Mouse (Mus musculus): ENCODE results near the gene Aar2.

Aar2 gene

DNA sequence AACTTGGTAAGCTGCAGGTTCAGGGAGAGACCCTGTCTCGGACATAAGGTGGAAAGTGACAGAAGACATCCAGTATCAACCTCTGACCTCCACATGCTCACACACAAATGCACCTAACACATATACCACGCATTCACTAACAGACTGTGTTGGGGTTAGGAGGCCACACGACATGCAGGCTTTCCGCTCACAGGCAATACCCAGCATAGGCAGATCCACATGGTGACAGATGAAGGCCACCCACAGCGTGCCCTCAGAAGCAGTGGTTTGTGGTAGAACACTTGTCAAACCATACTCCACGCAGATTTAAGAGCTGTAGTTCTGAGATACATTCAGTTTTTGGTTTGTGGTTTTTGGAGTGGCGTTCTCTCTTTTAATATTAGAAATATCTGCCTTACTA is 21.3 kb downstream of the Aar2 start:
- no peak for DNase-seq (ENCODE audit: low read depth, low spot score)

DNA sequence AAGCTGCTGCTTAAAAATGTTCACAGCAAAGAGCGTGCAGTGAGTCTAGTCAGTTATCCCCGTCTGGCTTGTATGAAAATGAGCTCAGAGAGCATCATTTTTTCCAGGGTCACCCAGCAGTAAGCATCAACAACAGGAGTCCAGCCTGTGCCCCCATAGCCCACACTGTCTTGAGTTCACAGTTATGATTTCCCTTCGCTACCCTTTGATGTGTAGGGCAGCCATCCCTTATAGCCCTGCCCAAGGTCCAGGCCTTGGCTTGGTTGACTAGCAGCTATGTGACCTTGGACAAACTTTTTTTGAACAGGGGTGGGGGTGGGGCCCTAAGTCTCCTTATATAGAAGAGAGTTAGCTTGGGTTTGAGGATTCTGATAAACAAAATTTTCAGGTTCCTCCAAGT is 21.9 kb downstream of the Aar2 start:
- DNase-seq (ENCODE audit: low read depth, low spot score) = no peak

DNA sequence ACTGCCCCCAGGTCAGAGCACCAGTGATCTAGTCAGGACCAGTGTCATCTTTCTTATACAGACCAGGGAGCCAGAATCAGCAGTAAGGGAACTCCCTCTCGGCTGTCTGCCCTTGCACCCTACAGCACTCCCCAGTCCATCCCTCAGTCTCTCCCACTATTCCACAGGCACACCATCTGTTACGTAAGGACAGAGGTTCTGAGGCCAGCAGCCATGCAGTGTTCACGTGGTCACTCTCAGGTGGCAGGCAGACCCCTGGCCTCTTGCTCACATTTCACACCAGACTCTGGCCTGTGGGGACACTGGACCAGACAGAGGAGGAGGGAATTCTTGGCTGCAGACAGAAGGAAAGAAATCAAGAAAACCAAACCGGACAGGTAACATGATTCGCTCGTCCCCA is 24.1 kb downstream of the Aar2 start:
- DNase-seq (ENCODE audit: low read depth, low spot score) = no peak

DNA sequence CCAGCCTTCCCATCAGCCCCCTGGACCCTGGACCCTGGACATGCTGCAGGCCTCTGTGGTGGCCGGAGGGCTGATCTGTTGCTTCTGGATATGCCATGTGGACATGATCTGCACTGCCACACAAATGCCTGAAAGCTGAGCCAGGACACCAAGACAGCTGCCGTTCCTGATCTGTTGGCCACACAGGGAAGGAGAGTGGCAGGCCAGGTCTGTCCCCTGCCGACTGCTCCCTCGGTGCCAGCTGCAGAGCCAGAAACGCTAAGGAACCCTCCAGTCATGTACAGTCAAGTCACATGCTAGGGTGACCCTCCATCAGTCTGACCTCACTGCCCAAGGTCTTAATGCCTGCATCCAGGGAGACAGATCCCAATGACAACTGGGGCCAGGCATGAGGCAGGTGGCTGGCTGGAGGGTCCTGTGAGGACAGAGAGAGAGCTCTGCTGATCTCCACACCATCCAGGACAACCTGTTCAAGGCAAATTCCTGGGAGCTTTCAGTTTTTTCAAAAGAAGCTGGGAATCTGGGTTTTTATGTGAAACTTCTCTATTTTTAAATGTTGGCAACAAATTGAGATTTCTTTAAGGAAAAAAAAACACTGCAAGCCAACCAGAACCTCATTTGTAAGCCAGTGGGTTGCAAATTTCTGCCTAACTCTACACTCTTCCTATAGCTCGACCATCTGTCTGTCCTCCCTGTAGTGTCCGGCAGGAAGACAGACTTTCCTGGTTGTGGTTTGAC is 29.6 kb downstream of the Aar2 start:
- no peak for DNase-seq (ENCODE audit: low read depth, low spot score)

DNA sequence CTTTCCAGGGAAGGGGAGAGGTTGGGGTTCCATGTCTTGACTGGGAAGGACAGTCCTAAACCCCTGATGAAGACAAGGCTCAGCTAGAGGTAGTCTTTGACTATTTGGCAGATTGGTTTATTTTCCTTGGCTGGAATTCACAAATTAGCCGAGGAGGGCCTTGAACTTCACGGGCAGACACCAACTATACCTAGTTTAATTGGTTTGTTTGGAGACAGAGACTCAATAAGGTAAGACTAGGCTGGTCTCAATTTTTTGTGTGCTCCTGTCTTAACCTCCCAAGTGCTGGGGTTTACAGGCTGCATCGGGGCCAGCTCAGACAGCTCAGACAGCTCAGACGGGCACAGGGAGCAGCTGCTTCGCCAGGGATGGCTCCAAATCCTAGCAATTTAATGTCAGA is 33.1 kb downstream of the Aar2 start:
- no peak for DNase-seq (ENCODE audit: low read depth, low spot score)

DNA sequence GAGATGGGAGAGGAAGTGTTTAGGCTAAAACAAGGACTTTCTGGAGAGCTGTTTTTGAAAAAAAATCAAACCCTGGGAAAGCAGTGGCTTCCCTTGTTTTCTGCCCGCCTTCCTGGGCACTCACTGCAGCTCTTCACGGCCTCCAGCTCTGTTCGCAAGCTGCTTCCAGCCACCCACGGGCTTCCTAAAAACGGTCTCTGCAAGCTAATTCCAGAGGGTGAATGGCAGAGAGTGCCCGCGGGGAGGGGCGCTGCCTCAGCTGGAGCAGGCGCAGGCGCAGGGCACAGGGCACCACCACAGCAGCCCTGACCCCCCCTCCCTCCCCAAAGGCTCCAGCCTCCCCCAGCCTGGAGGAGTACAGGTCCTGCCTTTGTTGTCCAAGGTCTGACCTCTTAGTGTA is 33.9 kb downstream of the Aar2 start:
- DNase-seq (ENCODE audit: low read depth, low spot score) = no peak

DNA sequence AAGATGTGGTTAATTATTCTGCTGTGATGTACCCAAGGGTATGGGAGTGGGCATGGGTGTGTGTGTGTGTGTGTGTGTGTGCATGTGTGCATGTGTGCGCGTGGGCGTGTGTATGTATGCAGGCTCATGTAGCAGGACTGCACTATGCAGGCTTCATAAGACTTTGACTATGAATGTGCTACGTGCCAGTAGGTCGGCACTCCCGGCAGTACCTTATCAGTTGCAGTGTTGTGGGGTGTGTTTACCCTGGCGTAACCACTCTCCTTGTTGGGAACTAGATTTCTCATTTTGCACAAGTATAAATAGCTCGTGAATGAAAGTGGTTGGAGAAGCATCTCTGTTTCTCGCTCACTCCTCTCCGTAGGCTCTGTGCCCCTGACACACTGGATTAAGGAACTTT is 35.5 kb downstream of the Aar2 start:
- DNase-seq (ENCODE audit: low read depth, low spot score) = no peak

DNA sequence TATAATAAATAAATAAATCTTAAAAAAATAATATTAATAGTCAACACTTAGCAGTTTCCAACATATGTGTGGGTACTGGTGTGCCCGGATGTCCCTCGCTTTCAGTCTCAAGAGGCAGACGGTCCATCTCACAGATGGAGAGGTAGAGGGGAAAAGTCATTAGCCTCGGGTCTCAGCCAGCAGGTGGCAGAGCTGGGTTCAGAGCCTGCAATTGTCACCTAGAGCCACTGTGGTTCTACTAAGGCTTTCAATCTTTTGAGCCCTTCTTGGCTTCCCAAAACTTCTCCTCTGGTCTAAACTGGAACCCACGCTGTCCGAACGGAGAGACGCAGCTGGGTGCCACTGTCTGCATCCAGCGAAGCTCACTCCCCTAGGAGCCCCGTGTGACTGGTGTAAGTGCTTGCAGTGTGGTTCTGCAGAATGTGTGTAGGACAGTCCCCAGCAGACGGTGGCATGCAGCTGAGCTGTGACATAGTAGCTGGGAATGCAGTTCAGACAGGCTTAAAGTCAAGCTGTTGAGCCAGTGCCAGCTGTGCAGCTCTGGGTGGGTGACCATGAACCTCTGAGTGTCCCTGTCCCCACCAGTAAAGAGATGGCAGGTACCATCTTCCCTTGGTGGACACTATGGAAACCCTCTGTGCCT is 36.9 kb downstream of the Aar2 start:
- no peak for DNase-seq (ENCODE audit: low read depth, low spot score)

DNA sequence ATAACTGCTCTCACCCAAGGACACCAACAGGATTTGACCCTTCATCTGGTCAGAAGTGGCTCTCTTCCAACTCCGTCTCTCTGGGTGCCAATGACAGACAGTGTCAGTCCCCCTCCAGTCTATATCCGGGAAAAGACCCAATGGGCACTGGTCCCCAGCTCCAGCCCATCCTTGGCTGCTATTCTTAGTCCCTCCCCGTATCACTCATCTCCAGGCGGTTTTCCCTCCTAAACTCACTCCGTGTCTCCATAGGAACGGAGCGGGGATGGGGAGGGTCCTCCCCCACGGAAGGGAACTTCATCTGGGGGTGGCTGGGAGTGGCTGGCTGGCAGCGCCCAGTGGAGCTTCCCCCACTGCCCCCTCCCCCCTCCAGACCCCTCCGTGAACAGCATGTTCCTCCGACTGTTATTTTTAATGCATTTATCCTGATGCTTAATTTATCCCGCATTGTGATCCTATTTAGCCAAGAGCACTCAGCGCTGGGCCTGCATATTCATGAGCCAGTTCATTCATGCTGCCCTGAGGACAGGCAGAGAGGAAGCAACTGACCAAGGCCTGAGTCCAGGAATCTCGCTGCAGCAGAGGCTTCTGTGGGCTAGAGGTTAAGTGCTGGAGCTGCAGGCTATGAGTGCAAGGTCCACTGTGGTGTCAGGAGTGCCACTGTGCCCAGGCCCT is 37.5 kb downstream of the Aar2 start:
- DNase-seq (ENCODE audit: low read depth, low spot score) = no peak

DNA sequence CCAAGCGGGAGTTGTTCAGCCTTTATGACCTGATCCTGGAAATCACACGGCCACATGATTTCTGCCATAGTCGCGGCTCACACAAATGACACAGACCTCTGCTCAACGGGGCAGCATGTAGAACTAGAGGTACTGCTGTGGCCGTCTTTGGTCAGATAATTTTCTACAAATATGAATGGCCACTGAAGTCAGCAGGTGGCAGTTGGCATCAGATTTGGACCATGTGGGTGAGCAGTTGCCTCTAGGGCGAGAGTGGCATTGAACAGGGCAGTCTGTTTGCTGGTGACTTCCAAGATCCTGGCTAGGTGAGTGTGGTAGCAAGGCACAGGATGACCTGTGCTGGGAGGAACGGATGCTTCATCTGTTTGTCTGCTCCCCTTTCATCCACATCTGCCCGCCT is 42.1 kb downstream of the Aar2 start:
- DNase-seq (ENCODE audit: low read depth, low spot score) = no peak

DNA sequence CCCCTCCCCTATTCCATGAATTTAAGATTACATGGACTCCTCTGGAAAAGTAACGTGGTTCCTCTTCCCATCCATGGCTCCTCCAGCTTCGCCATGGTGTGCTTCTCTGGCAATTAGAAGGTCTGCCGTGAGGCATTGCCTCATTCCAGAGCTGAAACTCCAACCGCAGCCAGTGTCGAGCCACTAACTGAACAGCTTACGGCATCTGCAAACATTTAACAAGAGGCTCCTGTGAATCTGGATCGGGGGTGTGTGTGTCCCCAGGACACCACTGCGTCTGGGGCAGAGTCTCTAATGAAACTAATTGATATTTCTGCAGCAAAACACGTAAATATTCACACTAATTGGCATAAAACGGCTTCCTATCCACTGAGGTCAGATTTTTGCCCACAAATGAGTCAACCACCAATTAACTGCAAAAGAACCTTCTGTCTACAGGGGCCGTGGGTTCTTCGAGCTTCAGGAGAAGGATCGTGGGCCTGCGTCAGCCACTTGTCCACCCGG is 47.7 kb downstream of the Aar2 start:
- no peak for DNase-seq (ENCODE audit: low read depth, low spot score)

DNA sequence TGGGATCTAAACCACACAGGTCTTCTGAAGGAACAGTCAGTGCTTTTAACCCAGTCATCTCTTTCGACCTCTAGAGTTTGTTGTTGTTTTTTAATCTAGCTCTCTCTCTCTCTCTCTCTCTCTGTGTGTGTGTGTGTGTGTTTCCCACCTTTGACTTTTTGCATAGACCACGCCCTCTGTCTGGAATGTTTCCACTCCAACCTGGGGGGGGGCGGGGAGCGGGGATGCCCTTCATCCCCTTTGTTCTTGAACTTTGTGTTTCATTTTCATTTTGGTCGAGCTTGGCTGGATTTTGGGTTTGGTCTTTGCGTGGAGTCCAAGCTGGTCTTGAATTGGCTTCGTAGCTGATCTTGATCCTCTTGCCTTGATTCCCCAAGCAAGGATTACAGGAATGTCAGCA is 55.2 kb downstream of the Aar2 start:
- no peak for DNase-seq (ENCODE audit: low read depth, low spot score)

DNA sequence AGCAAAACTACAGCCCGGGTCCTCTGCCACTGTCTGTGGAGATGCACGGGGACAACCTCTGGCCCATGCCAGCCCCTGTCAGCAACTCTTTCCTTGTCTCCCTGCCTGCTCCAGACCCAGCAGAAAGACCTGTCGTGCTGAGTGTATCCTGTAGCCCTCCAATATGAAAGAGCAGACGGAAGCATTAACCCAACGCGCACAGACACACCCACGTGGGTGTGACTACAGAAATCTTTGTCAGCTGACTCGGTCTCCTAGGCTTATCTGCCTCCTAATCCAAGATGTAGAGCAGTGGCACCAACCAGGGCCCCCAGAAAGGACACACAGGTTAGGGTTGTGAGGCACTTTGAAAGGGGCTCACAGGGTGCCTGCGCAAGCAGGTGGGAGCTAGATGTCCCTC is 56.3 kb downstream of the Aar2 start:
- no peak for DNase-seq (ENCODE audit: low read depth, low spot score)

DNA sequence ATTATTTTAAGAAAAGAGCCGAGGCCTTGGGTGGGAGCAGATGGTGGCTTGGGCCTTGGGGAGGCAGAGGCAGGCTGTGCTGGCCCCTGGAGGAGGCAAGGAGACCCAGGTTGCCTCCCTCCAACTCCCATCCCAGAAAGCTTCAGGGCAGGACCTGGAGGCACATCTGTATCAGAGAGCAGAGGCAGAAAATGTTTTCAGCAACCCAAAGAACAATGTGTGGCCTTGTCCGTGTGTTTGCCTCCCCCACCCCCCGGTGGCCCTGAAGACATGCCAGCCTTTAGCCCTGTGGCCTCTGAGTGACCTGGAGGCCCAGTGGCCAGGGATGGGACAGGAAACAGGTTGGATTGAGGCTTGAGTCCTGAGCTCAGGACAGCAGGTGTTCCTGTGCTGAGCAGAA is 57.8 kb downstream of the Aar2 start:
- DNase-seq (ENCODE audit: low read depth, low spot score) = no peak

DNA sequence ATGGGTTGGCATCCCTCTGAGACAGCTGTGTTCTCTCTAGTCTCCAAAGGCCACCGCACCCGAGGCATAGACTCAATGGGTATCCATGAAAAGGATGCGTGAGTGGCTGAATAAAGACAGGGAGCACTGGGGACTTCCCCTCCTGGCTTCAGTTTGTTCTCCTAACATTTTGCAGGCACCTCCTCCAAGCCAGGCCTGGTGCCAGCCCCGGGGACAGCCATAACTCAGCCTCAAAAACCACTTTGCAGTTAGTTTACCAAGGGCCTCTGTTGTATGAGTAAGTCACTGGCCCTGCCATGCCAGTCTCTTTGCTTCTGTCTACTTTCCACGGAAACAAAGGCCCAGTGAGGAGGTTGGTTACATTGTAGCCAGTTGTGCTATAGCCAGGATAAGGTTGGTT is 58.6 kb downstream of the Aar2 start:
- DNase-seq (ENCODE audit: low read depth, low spot score) = no peak

DNA sequence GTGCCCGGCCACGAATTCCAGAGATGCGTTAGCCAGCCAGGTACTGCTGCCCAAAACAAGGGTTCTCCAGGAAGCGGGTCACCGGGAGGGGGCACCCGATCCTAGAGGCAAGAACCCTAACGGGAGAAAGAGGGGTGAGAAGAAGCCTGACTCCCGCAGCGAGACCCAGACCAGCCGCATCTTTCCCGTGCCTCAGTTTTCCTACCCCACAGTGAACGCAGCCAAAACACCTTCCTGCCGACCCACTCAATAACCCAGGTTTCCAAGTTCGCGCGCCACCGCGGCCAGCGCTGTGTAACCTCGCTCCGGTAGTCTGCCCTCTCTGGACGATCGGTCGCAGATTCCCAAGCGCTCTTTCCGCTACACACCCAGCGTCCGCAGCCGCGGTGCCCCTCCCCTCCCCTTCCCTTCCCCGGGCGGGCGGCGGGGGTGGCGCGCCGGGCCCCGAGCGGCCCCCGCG is 65.7 kb downstream of the Aar2 start:
- DNase-seq (ENCODE audit: low read depth, low spot score) = no peak

DNA sequence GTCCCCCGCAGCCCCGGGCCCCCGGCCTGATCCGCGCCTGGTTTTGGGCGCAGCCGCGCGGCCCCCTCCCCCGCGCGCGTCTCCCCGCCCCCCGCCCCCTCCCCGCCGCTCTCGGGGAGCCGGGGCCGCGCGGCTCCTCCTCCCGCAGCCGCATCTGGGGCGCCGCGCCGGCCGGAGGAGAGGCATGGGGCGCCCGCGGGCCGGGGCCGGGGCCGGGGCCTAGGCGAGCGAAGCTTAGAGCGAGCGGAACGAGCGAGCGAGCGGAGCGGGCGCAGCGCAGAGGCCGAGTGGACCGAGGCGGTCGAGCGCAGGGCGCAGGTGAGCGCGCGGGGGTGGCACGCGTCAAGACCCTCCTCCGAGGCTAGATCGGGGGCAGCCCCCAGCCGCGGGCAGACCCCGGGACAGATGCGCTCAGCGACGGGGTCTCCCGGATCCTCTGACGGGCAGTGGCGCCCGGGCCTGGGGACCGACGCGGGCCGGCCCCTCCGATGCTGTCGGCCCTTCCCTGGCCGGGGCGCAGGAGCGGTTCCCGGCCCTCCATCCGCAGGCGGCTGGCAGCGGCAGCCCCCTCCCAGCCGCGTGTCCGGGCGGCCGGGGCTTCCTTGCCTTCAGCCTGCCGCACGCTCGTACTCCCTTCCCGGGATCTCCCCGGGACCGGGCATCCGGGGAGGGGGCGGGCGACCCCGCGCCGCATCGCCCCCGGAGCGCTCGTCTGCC is 66.3 kb downstream of the Aar2 start, which contains the start of gene Dlgap4:
Gene Dlgap4, plus strand, starts transcription at position 165 of the 717 bp plus-strand sequence.
- no peak for DNase-seq (ENCODE audit: low read depth, low spot score)

DNA sequence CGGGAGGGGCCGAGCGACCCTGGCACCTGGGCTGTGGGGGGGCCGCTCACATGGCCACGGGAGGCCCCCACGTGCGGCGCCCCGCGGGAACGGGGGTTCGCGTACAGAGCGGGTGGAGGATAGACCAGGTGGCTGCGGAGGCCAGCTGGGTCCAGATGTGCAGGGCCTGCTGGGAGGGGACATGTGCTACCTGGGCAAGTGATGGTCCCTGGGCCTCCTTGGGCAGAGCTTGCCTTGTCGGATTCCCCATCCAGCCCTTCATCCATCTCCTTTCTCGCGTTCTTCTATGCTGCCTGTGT is 66.8 kb downstream of the Aar2 start:
- DNase-seq (ENCODE audit: low read depth, low spot score) = no peak

DNA sequence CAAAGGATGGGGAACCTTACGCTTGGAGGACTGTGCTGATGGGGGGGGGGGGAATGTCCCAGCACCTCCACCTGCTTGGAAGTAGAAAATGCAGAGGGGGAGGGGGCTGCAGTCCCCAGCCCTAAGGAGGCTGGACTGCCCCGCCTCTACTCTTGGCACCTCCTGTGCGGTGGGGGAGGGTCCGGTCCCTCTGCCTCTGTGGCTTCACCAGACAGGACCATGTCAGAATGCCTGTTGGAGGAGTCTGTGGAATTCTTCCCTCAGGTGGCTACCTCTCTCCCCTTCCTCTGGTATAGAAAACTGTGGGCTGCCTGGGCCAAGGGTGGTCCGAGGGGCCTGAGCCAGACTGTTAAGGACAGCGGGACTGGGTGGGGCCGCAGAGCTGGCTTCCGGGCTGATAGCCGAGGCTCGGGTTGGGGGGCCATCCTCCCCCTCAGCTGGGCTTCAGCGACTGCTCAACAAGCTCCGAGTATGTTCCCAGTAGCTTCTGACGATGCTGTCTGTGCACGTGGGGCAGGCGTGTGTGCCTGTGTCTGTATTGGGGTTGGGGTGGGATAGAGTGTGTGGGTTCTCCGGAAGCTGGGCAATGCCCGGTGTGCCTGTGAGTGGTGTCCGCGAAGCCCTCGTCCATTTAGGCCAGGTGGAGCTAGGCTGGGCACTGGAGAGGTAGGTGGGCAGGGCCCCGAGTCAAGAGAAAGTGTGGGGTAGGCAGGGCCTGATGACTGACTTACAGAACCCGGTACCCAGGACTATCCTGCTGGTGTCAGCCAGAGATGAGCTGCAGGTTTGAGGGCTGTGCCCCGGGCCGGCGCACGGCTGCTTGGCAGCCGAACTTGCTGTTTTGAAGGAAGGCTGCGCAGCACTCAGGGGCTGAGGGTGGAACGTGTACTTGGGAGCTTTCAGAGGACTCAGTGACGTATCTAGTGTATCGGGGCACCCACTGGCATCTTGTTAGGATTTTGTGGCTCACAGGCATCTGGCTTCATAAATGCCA is 67.6 kb downstream of the Aar2 start:
- no peak for DNase-seq (ENCODE audit: low read depth, low spot score)

DNA sequence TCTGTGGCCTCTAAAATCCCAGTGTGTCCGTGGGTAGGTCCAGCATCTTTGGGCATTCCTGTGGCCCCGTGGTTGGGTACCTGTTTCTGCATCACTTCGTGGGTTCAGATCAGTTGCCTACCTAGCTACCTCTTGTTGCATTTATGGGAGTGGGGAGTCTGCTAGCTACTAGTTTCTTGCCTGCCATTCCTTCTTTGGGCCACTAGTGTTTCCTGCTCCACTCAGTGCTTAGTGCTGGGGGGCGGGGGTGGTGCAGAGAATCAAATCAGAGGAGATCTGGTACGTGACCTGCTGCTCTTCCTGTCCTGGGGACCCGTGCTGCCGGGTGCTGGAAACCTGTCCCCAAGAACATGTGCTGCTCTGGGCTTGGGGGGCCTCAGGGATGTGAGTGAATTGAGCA is 69.1 kb downstream of the Aar2 start:
- DNase-seq (ENCODE audit: low read depth, low spot score) = no peak

DNA sequence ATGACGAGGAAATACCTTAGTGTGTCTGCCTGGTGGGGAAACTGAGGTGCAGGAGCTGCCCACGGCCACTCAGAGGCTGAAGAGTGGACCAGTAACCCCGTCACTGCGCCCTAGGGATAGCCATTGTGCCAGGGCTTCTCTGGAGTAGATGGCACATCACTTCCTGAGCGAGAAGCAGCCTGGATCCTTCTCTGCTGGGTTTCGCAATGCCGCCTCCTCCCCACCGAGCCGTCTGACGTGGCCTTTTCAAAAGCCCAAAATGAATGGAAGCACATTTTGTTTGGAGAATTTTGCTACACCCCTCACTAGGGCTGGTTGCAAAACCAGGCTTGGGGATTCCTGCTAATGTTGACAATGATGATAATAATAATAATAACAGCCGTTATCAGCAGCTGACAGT is 70.2 kb downstream of the Aar2 start:
- DNase-seq (ENCODE audit: low read depth, low spot score) = no peak
